Mouse (Mus musculus): ENCODE data around the gene Spint5.

Spint5 gene

GRCm38 (mm10) chr2:164715005-164715404 lies at the start of gene Spint5:
Spint5 (plus strand) TSS chr2:164715305.
- DNase-seq = peak; percentile 61

- peak; percentile 51 for DNase-seq
Measured at GRCm38 (mm10) chr2:164670261-164670660, 44.8 kb upstream of the Spint5 start.

- peak; percentile 30 for DNase-seq
Measured at GRCm38 (mm10) chr2:164670938-164671337, 44.2 kb upstream of the Spint5 start.

- peak; percentile 45 for DNase-seq
Measured at GRCm38 (mm10) chr2:164673987-164674386, 41.1 kb upstream of the Spint5 start, which contains the start of gene Wfdc11. Wfdc11 (minus strand) TSS chr2:164674087.

- peak; percentile 58 for DNase-seq
Measured at GRCm38 (mm10) chr2:164676103-164676502, 39.0 kb upstream of the Spint5 start.

GRCm38 (mm10) chr2:164676916-164677685 lies 38.0 kb upstream of the Spint5 start:
- DNase-seq = peak; percentile 66

GRCm38 (mm10) chr2:164678848-164679625 lies 36.1 kb upstream of the Spint5 start:
- peak; percentile 95 for DNase-seq

- peak; percentile 75 for DNase-seq
Measured at GRCm38 (mm10) chr2:164679906-164680305, 35.2 kb upstream of the Spint5 start.

- peak; percentile 30 for DNase-seq
Measured at GRCm38 (mm10) chr2:164684807-164685206, 30.3 kb upstream of the Spint5 start, which contains the start of gene Wfdc13. Wfdc13 (plus strand) TSS chr2:164685107.

- DNase-seq = peak; percentile 62
Measured at GRCm38 (mm10) chr2:164698201-164698600, 16.9 kb upstream of the Spint5 start, which contains the start of gene Spint4. Spint4 (plus strand) TSS chr2:164698501.

GRCm38 (mm10) chr2:164700959-164701358 lies 14.1 kb upstream of the Spint5 start:
- peak; percentile 41 for DNase-seq

- DNase-seq = peak; percentile 44
Measured at GRCm38 (mm10) chr2:164701761-164702160, 13.3 kb upstream of the Spint5 start.

- DNase-seq = peak; percentile 43
Measured at GRCm38 (mm10) chr2:164704235-164704634, 10.9 kb upstream of the Spint5 start.

- peak; percentile 54 for DNase-seq
Measured at GRCm38 (mm10) chr2:164705328-164705727, 9.8 kb upstream of the Spint5 start.

GRCm38 (mm10) chr2:164705991-164706390 lies 9.1 kb upstream of the Spint5 start:
- DNase-seq = peak; percentile 76

- peak; percentile 45 for DNase-seq
Measured at GRCm38 (mm10) chr2:164716194-164716786, 1.2 kb downstream of the Spint5 start.

- DNase-seq = no peak
Measured at GRCm38 (mm10) chr2:164723276-164723675, 8.2 kb downstream of the Spint5 start.

GRCm38 (mm10) chr2:164725895-164726619 lies 11.0 kb downstream of the Spint5 start:
- no peak for DNase-seq

- no peak for DNase-seq
Measured at GRCm38 (mm10) chr2:164731719-164732118, 16.6 kb downstream of the Spint5 start.

- no peak for DNase-seq
Measured at GRCm38 (mm10) chr2:164733259-164733658, 18.2 kb downstream of the Spint5 start.

GRCm38 (mm10) chr2:164734839-164735238 lies 19.7 kb downstream of the Spint5 start:
- no peak for DNase-seq

- DNase-seq = no peak
Measured at GRCm38 (mm10) chr2:164735446-164735845, 20.3 kb downstream of the Spint5 start.

Data from heart, adult 11 months (tissue).